Mouse (Mus musculus) heart, postnatal 0 days (tissue): ENCODE measurements around the gene Scarb2.

Experiments used
- CTCF ChIP-seq: IDR thresholded peaks from 2 replicates; pipeline ENCODE4 v1.5.1; 2016; ENCODE audit warnings: antibody characterized with exemption, control low read depth, low read depth
- EP300 ChIP-seq: IDR thresholded peaks from 2 replicates; pipeline ENCODE4 v1.6.1; 2016; ENCODE audit warnings: antibody characterized with exemption, low read depth

GRCm38 (mm10) chr5:92495771-92496409 is 10.7 kb downstream of the Scarb2 start:
- TF ChIP-seq EP300 (no peak), CTCF (no peak)
